Mouse (Mus musculus) brain, embryonic 14.5 days (tissue): Measurements from ENCODE around the gene 1700024P04Rik.

Source experiments
- CTCF ChIP-seq: fragments of 200-500 bp; IDR thresholded peaks from 2 replicates; pipeline ENCODE4 v1.5.1; 2012; ENCODE audit warnings: inconsistent platforms, mild to moderate bottlenecking, moderate library complexity, borderline replicate concordance; ENCODE audit not compliant: insufficient read depth, insufficient read length; ENCODE audit errors: extremely low read depth
- POLR2A ChIP-seq: fragments of 200-500 bp; IDR thresholded peaks from 2 replicates; pipeline ENCODE4 v1.6.1; 2012; ENCODE audit warnings: mild to moderate bottlenecking, inconsistent platforms, borderline replicate concordance; ENCODE audit not compliant: poor library complexity, insufficient read depth, insufficient read length, severe bottlenecking; ENCODE audit errors: extremely low read depth

GRCm38 (mm10) chr13:98963612-98964011 is 20.8 kb downstream of the 1700024P04Rik start:
- TF ChIP-seq CTCF (no peak), POLR2A (no peak)
